Mouse (Mus musculus) T-helper 17 cell (primary cell): ENCODE measurements around the gene Tarbp1.

Experiments
- in situ Hi-C, 2 experiments: fragments of 300-600 bp; cut with MboI, MseI; formaldehyde crosslinking; loops; 1 replicate in 1 of 2; 2 replicates in 1 of 2; pipeline ENCODE4 v1.15.1; 2025; ENCODE audit warnings: high pct_unique_total_duplicates in 2 of 2

Tarbp1 gene

GRCm38 (mm10) chr8:126474299-126475187, at the start of gene Tarbp1:
Gene Tarbp1, minus strand, starts transcription at chr8:126475065.
- in situ Hi-C loops, result loop anchor here in 1 of 2 experiments (5.0 to 25.0 kb wide), 2 partner anchors 52 to 1938 kb away; partner anchors contain the start of gene Coa6

GRCm38 (mm10) chr8:126524233-126524985, 49.5 kb upstream of the Tarbp1 start:
- in situ Hi-C loops, result no loop called here

- in situ Hi-C loops, result no loop called here
These were observed 48.3 kb upstream of the Tarbp1 start for GRCm38 (mm10) chr8:126523060-126523574.

GRCm38 (mm10) chr8:126519447-126519975, 44.6 kb upstream of the Tarbp1 start:
- in situ Hi-C loops, result no loop called here

GRCm38 (mm10) chr8:126516620-126517577, 42.0 kb upstream of the Tarbp1 start:
- in situ Hi-C loops, result no loop called here

GRCm38 (mm10) chr8:126514011-126514964, 39.4 kb upstream of the Tarbp1 start:
- in situ Hi-C loops, result no loop called here

GRCm38 (mm10) chr8:126510866-126511265, 36.0 kb upstream of the Tarbp1 start:
- in situ Hi-C loops, result no loop called here

- in situ Hi-C loops, result loop anchor here in 1 of 2 experiments (10.0 kb wide), 1 partner anchor 65 kb away; no protein-coding TSS in a partner anchor
These were observed 34.8 kb upstream of the Tarbp1 start for GRCm38 (mm10) chr8:126509635-126510034.

GRCm38 (mm10) chr8:126508871-126509586, 34.2 kb upstream of the Tarbp1 start:
- in situ Hi-C loops, result loop anchor here in 1 of 2 experiments (10.0 kb wide), 1 partner anchor 66 kb away; no protein-coding TSS in a partner anchor

GRCm38 (mm10) chr8:126508221-126508620, 33.4 kb upstream of the Tarbp1 start:
- in situ Hi-C loops, result loop anchor here in 1 of 2 experiments (10.0 kb wide), 1 partner anchor 67 kb away; no protein-coding TSS in a partner anchor

GRCm38 (mm10) chr8:126504492-126505182, 29.8 kb upstream of the Tarbp1 start:
- in situ Hi-C loops, result loop anchor here in 1 of 2 experiments (10.0 kb wide), 1 partner anchor 70 kb away; no protein-coding TSS in a partner anchor

GRCm38 (mm10) chr8:126502722-126503121, 27.9 kb upstream of the Tarbp1 start:
- in situ Hi-C loops, result loop anchor here in 1 of 2 experiments (10.0 kb wide), 1 partner anchor 72 kb away; no protein-coding TSS in a partner anchor

GRCm38 (mm10) chr8:126499371-126499770, 24.5 kb upstream of the Tarbp1 start:
- in situ Hi-C loops, result loop anchor here (5.0 kb wide), 1 partner anchor 423 kb away; no protein-coding TSS in a partner anchor

- in situ Hi-C loops, result loop anchor here (5.0 kb wide), 1 partner anchor 424 kb away; no protein-coding TSS in a partner anchor
These were observed 23.6 kb upstream of the Tarbp1 start for GRCm38 (mm10) chr8:126498465-126498864.

- in situ Hi-C loops, result loop anchor here (5.0 kb wide), 1 partner anchor 425 kb away; no protein-coding TSS in a partner anchor
These were observed 22.9 kb upstream of the Tarbp1 start for GRCm38 (mm10) chr8:126497541-126498428.

GRCm38 (mm10) chr8:126496915-126497314, 22.1 kb upstream of the Tarbp1 start:
- in situ Hi-C loops, result loop anchor here (5.0 kb wide), 1 partner anchor 425 kb away; no protein-coding TSS in a partner anchor
